Mouse (Mus musculus): ENCODE measurements around the gene Spata7.

Gene Spata7

GRCm38 (mm10) chr12:98673879-98674278 is 45.9 kb downstream of the Spata7 start:
- DNase-seq = peak; percentile 51

- peak; percentile 96 for DNase-seq
Observed at GRCm38 (mm10) chr12:98674627-98675143, 46.7 kb downstream of the Spata7 start.

GRCm38 (mm10) chr12:98676861-98677260 is 48.9 kb downstream of the Spata7 start:
- DNase-seq = peak; percentile 89

GRCm38 (mm10) chr12:98677336-98677735 is 49.4 kb downstream of the Spata7 start:
- no peak for DNase-seq

GRCm38 (mm10) chr12:98679906-98680305 is 51.9 kb downstream of the Spata7 start:
- peak; percentile 64 for DNase-seq

- no peak for DNase-seq
Observed at GRCm38 (mm10) chr12:98682196-98682595, 54.2 kb downstream of the Spata7 start.

- DNase-seq = no peak
Observed at GRCm38 (mm10) chr12:98683171-98683570, 55.2 kb downstream of the Spata7 start.

- DNase-seq = no peak
Observed at GRCm38 (mm10) chr12:98683574-98683973, 55.6 kb downstream of the Spata7 start.

GRCm38 (mm10) chr12:98690230-98690629 is 62.3 kb downstream of the Spata7 start:
- no peak for DNase-seq

- DNase-seq = no peak
Observed at GRCm38 (mm10) chr12:98697202-98697601, 69.2 kb downstream of the Spata7 start.

- no peak for DNase-seq
Observed at GRCm38 (mm10) chr12:98701564-98701963, 73.6 kb downstream of the Spata7 start.

- DNase-seq = no peak
Observed at GRCm38 (mm10) chr12:98703554-98703953, 75.6 kb downstream of the Spata7 start.

GRCm38 (mm10) chr12:98703961-98704360 is 76.0 kb downstream of the Spata7 start:
- no peak for DNase-seq

GRCm38 (mm10) chr12:98712819-98713218 is 84.9 kb downstream of the Spata7 start:
- no peak for DNase-seq

GRCm38 (mm10) chr12:98713621-98714103 is 85.7 kb downstream of the Spata7 start:
- peak; percentile 88 for DNase-seq

- peak; percentile 90 for DNase-seq
Observed at GRCm38 (mm10) chr12:98714757-98715156, 86.8 kb downstream of the Spata7 start.

- no peak for DNase-seq
Observed at GRCm38 (mm10) chr12:98716142-98716541, 88.2 kb downstream of the Spata7 start.

Data from heart, adult 11 months (tissue).